Mouse (Mus musculus) ES-Bruce4 (cell line): Measurements from ENCODE around the gene Shroom3.

ENCODE experiments used
- CTCF ChIP-seq: IDR thresholded peaks from one replicate; pipeline ENCODE4 v1.8.1; 2011; ENCODE audit warnings: low read depth, low read length
- EP300 ChIP-seq: IDR thresholded peaks from 2 replicates; pipeline ENCODE4 v1.6.1; 2011; ENCODE audit warnings: low read depth, low read length; ENCODE audit not compliant: insufficient read depth

GRCm38 (mm10) chr5:92760542-92760941 is 77.3 kb downstream of the Shroom3 start:
- no peak for TF ChIP-seq CTCF
- no peak for TF ChIP-seq EP300
